Mouse (Mus musculus): ENCODE measurements around the gene Gucy2g. TPM values are rescaled to one million over a fixed set of nuclear protein-coding genes. Genes with fewer than 3 reads are reported as not detected.

Gene Gucy2g
- polyA plus RNA-seq, 1 experiment from 2014 or later: not detected

DNA sequence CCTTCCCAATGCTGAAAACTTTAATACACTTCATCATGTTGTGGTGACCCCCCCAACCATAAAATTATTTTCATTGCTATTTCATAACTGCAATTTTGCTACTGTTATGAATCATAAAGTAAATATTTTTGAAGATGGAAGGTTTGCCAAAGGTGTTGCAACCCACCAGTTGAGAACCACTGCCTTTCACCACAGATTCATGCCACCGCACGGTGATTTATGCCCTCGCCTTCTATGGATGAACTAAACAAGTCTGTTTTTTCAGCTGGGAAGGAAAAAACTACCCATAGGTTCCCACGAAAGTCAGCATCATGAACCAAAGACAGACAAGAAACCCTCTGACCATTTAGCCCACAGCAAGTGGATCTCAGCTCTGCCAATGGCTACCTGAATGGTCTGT, 24.2 kb downstream of the Gucy2g start:
- Histone ChIP-seq H3K36me3 (no peaks in the 10 kb centered on the region), H3K4me3 (no peak overlapping the region), H3K9ac (replicated peaks) (no peak overlapping the region), H3K27me3 (no peaks in the 10 kb centered on the region), H3K27ac (replicated peaks) (no peak overlapping the region), H3K9me3 (no peaks in the 10 kb centered on the region), H3K4me1 (no peaks in the 10 kb centered on the region), H3K4me2 (replicated peaks) (no peak overlapping the region)
- 87% methylated on average over 4 of the region's 4 CpGs for WGBS
- ATAC-seq (replicated peaks): no peak

DNA sequence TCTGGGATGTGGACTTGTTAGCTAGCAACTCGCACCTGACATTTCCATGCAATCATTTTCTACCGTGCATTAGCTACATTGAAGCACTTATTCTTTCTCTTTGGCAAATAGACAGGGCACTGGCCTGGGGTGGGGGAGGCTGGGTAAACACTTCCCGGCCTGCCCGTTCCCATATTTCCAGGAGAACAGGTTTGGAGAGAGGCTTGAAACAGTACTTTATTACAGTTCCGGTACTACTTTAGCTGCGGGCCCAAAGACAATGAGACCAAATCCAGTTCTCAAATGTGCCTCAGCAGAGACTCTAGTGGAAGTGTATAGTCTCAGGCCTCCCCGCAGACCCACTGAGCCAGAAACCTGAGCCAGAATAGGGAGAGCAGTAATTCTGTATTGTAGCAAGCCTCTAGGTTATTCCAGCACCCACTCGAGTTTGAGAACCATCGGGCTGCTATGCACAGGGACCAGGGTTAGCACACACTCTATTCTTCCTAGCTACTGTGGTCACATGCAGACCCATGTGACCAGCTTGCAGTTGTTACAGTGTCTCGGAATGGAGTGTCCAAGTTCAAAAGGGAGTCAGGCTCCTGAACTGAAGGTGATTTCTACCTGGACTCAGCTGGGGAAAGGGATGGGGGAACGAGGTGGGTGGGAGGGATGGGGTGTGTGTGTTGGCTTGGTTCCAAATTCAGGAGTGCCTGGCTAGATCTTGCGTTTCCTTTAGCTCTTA, 27.3 kb downstream of the Gucy2g start:
- ATAC-seq (replicated peaks): no peak
- Histone ChIP-seq H3K4me3 (no peak overlapping the region), H3K4me1 (no peaks in the 10 kb centered on the region), H3K27ac (replicated peaks) (no peak overlapping the region), H3K36me3 (no peaks in the 10 kb centered on the region), H3K27me3 (no peaks in the 10 kb centered on the region), H3K9me3 (no peaks in the 10 kb centered on the region), H3K9ac (replicated peaks) (no peak overlapping the region), H3K4me2 (replicated peaks) (no peak overlapping the region)
- WGBS: 86% methylated on average over 12 of the region's 12 CpGs

DNA sequence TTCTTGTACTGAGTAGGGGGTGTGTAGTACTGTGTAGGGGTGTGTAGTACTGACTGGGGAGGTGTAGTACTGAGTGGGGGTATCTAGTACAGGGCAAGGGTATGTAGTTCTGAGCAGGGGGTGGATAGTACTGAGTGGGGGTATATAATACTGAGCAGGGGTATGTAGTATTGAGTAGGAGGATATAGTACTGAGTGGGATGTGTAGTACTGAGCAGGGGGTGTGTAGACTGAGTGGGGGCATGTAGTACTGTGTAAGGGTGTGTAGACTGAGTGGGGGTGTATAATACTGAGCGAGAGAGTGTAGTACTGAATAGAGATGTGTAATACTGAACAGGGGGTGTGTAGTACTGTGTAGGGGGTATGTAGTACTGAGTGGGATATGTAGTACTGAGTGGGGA, 29.3 kb downstream of the Gucy2g start:
- no peak for ATAC-seq (replicated peaks)
- no peak overlapping the region for H3K9ac ChIP-seq (replicated peaks)

DNA sequence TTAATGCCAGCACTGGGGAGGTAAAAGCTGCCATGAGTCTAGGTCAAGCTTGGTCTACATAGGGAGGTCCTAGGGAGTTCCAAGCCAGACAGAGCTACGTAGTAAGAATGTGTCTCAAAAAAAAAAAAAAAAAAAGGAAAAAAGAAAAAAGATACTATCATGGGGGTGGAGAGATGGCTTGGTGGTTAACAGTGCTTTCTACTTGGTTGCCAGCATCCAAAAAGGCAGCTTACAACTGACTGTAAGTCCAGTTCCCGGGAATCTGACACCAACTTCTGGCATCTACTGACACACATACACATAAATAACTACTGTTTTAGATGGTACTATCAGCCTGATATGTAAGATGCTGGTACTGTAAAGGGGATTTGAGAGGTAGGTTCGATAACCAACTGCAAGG, 32.0 kb downstream of the Gucy2g start:
- no peak overlapping the region for H3K9ac ChIP-seq (replicated peaks)
- WGBS: 86% methylated on average over 3 of the region's 3 CpGs
- H3K27ac ChIP-seq (replicated peaks): no peak overlapping the region
- H3K4me3 ChIP-seq: no peak overlapping the region
- ATAC-seq (replicated peaks): no peak
- no peaks in the 10 kb centered on the region for H3K4me1 ChIP-seq
- no peak overlapping the region for H3K4me2 ChIP-seq (replicated peaks)
- no peaks in the 10 kb centered on the region for H3K36me3 ChIP-seq
- no peaks in the 10 kb centered on the region for H3K9me3 ChIP-seq
- no peaks in the 10 kb centered on the region for H3K27me3 ChIP-seq

More for the DNA sequence above, 29.3 kb downstream of the Gucy2g start:
- 97% methylated on average over 1 of the region's 1 CpGs for WGBS
- no peak overlapping the region for H3K4me2 ChIP-seq (replicated peaks)
- H3K36me3 ChIP-seq: no peaks in the 10 kb centered on the region
- no peaks in the 10 kb centered on the region for H3K27me3 ChIP-seq
- H3K4me3 ChIP-seq: no peak overlapping the region
- no peak overlapping the region for H3K27ac ChIP-seq (replicated peaks)
- H3K9me3 ChIP-seq: no peaks in the 10 kb centered on the region
- H3K4me1 ChIP-seq: no peaks in the 10 kb centered on the region

DNA sequence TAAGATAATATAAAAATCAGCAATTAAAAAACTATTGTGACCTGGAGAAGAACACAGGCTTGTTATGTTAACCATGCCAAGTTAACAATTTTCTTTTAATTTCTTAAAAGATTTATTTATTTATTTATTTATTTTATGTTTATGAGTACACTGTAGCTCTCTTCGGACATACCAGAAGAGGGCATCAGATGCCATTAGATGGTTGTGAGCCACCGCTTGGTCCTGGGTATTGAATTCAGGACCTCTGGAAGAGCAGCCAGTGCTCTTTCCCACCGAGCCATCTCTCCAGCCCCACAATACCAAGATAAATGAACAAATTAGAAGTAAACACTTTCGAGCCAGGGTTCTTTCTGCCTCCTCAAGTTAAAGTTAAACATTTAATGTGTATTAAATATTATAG, 32.4 kb downstream of the Gucy2g start:
- Histone ChIP-seq H3K4me1 (no peaks in the 10 kb centered on the region), H3K4me2 (replicated peaks) (no peak overlapping the region), H3K4me3 (no peak overlapping the region), H3K36me3 (no peaks in the 10 kb centered on the region), H3K27ac (replicated peaks) (no peak overlapping the region), H3K9me3 (no peaks in the 10 kb centered on the region), H3K27me3 (no peaks in the 10 kb centered on the region), H3K9ac (replicated peaks) (no peak overlapping the region)
- no peak for ATAC-seq (replicated peaks)
- WGBS: 72% methylated on average over 4 of the region's 4 CpGs

DNA sequence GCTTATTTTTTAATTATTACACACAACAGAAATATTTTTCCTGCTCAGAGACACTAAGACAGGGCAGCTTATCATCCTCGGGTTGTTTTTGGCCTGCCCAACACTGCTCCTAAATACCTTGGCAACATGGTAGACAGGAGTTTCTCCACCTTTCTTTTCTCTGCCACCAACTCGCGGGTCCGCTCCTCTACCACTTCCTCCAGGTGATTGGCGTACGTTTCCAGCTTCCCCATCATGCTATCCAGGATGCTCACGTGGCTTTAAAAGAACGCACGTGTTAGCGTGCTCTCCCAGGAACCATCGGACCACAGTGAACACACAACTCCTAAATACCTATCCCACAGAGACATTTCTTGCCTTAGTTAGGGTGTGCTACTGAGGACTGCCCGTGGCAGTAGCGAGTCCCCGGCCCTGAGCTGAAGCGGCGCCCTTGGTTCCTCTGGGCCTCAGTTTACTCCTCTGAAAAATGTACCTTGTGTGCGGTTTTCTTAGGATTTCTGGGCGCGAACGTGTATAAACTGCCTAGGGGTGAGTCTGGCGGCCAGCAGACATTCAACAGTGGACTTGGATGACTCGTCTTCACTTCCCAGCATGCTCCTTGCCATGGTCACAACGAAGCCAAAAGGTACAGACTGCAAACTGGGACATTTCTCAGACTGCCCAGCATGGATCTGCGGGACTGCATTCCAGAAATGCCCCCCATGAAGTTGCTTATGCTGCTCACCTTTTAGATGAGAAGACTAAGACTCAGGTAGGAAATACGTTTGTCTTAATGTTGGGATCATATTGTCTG, 33.1 kb downstream of the Gucy2g start:
- Histone ChIP-seq H3K4me2 (replicated peaks) (no peak overlapping the region), H3K4me1 (no peaks in the 10 kb centered on the region), H3K27me3 (no peaks in the 10 kb centered on the region), H3K4me3 (no peak overlapping the region), H3K27ac (replicated peaks) (no peak overlapping the region), H3K36me3 (no peaks in the 10 kb centered on the region), H3K9me3 (no peaks in the 10 kb centered on the region), H3K9ac (replicated peaks) (no peak overlapping the region)
- ATAC-seq (replicated peaks): no peak
- 68% methylated on average over 25 of the region's 25 CpGs for WGBS

DNA sequence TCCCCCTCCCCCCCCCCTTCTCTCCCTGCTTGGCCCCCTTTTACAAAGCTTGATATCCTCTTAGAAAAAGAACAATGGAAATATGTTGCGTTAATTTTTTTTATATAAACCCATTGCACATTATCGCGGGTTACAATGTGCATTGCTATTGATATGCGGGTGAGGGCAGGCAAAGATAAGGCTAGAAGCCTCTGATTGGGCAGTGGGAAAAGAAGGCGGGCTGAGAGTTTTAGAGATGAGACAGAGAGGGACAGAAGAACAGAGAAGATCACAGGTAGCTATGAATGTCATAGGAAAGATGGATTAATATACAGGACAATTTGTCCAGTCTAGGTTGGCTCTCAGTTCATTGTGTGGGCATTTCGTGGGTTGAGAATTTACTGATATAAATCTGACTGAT, 33.8 kb downstream of the Gucy2g start:
- no peak; the same call in 1 of the 2 replicates for ATAC-seq (replicated peaks)
- 54% methylated on average over 6 of the region's 6 CpGs for WGBS

DNA sequence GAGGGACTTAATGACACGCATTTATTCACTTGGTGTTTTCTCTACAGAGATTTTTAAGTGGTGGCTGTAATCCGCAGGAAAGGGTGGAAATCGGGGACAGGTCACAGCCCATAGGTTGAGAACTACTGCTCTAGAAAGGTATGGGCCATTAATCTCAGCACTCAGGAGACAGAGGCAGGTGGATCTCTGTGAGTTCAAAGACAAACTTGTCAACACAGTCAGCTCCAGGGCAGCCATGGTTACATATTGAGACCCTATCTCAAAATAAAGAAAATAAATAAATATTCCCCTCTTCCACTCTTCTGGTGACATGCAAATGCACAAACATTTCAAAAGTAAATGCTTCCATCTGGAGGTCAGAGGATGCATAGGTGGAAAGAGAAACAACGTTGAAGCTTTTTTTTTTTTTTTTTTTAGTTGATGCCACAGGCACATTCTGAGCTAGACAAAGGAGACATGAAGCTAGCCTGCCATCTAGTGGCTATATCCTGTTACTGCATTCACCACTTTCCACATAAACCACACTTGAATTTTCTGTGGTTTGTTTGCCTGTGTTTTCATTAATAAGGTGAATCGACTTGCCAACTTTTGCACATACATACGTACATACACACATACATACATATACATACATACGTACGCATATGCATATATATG, 34.4 kb downstream of the Gucy2g start:
- no peaks in the 10 kb centered on the region for H3K4me1 ChIP-seq
- H3K4me3 ChIP-seq: no peak overlapping the region
- 38% methylated on average over 8 of the region's 8 CpGs for WGBS
- H3K4me2 ChIP-seq (replicated peaks): no peak overlapping the region
- no peaks in the 10 kb centered on the region for H3K9me3 ChIP-seq
- peak; percentile 61 for ATAC-seq (replicated peaks)
- H3K27me3 ChIP-seq: no peaks in the 10 kb centered on the region
- H3K9ac ChIP-seq (replicated peaks): no peak overlapping the region
- H3K27ac ChIP-seq (replicated peaks): no peak overlapping the region
- H3K36me3 ChIP-seq: no peaks in the 10 kb centered on the region

More for the DNA sequence above, 33.8 kb downstream of the Gucy2g start:
- H3K27ac ChIP-seq (replicated peaks): no peak overlapping the region
- no peaks in the 10 kb centered on the region for H3K9me3 ChIP-seq
- no peaks in the 10 kb centered on the region for H3K4me1 ChIP-seq
- H3K4me3 ChIP-seq: no peak overlapping the region
- no peak overlapping the region for H3K9ac ChIP-seq (replicated peaks)
- H3K27me3 ChIP-seq: no peaks in the 10 kb centered on the region
- H3K36me3 ChIP-seq: no peaks in the 10 kb centered on the region
- H3K4me2 ChIP-seq (replicated peaks): no peak overlapping the region

DNA sequence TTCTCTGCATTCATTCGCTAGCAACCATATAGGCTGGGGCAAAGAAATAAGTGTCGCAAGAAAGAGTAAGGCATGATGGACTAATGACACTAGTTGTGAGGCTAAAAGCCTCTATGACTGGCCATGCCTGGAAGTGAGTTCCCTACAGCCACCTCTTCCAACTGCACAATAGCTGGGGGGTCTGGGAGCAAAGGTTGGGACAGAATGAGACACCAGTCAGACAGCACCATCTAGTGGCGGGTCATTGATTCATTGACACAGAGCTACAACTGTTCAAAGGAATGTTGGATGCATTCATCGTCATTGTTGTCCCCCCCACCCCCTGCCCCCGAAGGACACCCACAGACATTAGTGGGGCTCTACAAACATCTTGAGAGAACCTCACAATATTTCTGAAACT, 42.7 kb downstream of the Gucy2g start:
- no peaks in the 10 kb centered on the region for H3K27me3 ChIP-seq
- H3K4me2 ChIP-seq (replicated peaks): no peak overlapping the region
- H3K27ac ChIP-seq (replicated peaks): no peak overlapping the region
- H3K4me3 ChIP-seq: no peak overlapping the region
- no peaks in the 10 kb centered on the region for H3K36me3 ChIP-seq
- H3K9me3 ChIP-seq: no peaks in the 10 kb centered on the region
- no peaks in the 10 kb centered on the region for H3K4me1 ChIP-seq
- H3K9ac ChIP-seq (replicated peaks): no peak overlapping the region
- 0 out of 2 replicates have a peak, but pooled peaks have one; percentile 41 for ATAC-seq (replicated peaks)
- 35% methylated on average over 5 of the region's 5 CpGs for WGBS

DNA sequence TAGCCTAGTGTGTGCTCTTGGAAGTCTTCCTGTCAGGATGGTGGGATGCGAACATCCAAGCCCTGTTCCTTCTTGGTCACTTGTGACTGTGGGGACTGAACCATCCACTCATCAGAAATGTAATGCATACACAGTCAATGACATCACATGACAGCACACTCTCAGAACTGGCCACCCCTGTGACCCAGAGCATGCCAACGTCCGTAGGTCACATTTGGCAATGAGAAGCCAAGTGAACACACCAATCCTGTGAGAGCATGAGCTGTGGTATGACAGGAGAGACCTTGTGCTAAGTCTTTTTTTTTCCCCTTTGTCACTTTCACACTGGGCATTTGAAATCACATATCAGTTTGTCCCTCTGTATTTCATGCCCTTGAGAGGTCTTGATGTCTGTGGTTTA, 45.5 kb downstream of the Gucy2g start:
- H3K36me3 ChIP-seq: no peaks in the 10 kb centered on the region
- 90% methylated on average over 3 of the region's 3 CpGs for WGBS
- no peak for ATAC-seq (replicated peaks)
- H3K4me2 ChIP-seq (replicated peaks): no peak overlapping the region
- H3K9ac ChIP-seq (replicated peaks): no peak overlapping the region
- H3K4me3 ChIP-seq: no peak overlapping the region
- no peaks in the 10 kb centered on the region for H3K27me3 ChIP-seq
- no peak overlapping the region for H3K27ac ChIP-seq (replicated peaks)
- H3K4me1 ChIP-seq: no peaks in the 10 kb centered on the region
- H3K9me3 ChIP-seq: no peaks in the 10 kb centered on the region

DNA sequence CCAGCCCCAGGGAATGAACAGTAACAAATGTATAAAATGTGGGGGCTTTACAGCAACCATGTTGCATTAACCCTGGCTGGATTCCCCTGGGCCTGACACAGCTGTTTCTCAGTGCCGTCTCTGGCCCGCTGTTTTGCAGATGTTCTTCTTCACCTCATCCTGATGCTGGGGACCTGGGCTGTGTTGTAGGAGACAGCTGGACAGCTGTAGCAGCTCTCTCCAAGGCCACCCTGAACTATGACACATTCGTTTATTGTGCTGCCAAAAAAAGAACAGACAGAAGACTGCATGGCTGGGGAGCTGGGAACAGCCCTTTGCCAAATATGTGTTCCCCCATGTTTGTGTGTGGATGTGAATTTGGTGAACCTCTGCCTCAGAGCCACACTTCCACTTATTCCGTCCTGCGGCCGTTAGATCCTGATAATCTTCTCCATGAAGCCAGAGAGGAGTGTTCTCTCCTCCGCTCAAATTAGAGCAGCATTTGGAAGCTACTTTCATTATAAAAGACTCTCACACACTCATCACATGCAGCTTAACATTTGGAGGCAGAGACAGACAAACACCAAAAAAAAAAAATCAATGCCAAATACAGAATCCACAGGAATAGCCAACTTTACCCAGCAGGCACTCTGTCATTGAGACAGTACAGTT, 46.4 kb downstream of the Gucy2g start:
- Histone ChIP-seq H3K4me3 (no peak overlapping the region), H3K9ac (replicated peaks) (no peak overlapping the region), H3K4me1 (no peaks in the 10 kb centered on the region), H3K27ac (replicated peaks) (no peak overlapping the region), H3K9me3 (no peaks in the 10 kb centered on the region), H3K36me3 (no peaks in the 10 kb centered on the region), H3K4me2 (replicated peaks) (no peak overlapping the region), H3K27me3 (no peaks in the 10 kb centered on the region)
- 82% methylated on average over 7 of the region's 7 CpGs for WGBS
- no peak for ATAC-seq (replicated peaks)

Measured in forebrain, embryonic 15.5 days (tissue).